Mouse (Mus musculus) kidney, adult 2 months (tissue): ENCODE measurements at regions not wholly inside any gene's neighbourhood (a gene's known extent, or its start where the extent isn't known, plus 50 kb on each side); places are given as distances from the start of the nearest gene placed in this dataset.

ENCODE experiments used
- CTCF ChIP-seq: fragments of 200-500 bp; conservative IDR thresholded peaks from 2 replicates; pipeline ENCODE4 v1.5.1; 2011; ENCODE audit warnings: low read depth, mild to moderate bottlenecking, control low read depth, low read length, moderate library complexity, mixed read lengths; ENCODE audit not compliant: insufficient read depth, insufficient read length
- POLR2A ChIP-seq: fragments of 200-500 bp; IDR thresholded peaks from one replicate; pipeline ENCODE4 v1.6.1; 2011; ENCODE audit warnings: low read depth, low read length, control low read depth

DNA sequence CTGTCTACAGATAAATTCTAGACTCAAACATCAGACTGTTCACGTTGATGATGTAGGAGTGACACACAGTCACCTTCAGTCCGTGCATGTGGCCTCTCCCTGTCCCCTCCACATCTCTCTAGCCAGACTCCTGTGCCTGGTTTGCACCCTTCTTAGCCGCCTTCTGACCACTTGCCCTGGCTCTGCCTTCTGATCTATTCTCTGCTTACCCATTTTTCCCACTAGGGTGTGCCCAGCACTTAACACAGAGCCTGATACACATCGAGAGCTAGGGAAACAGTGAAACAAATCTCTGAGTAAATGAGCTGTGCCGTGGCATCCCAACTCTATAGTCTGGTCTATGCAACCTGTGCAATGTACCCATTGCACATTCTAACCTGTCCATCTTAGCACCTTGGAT is 73.3 kb upstream of the Zmiz1 start:
- TF ChIP-seq CTCF (peak; percentile 49), POLR2A (no peak)
